Comparison of ENCODE assay signal across 15 mouse cellular contexts in the genomic region with DNA sequence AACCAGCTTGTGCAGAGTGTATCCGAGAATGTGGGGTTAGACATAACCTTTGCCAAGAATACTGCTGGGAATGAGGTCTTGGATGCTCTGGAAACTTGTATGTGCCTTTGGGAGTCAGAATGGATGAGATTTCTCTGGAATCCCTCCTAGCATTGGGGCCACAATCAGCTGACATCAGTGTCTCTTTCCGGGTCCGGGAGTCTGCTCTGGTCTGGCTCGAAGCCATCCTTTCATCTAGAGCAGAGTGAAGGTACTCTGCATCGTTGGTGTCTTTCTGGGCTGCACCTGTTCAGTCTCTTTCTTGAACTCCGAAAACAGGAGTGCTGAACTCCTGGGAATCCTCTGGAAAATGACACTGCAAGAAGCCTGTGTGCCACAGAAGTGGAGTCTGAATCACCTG. TPM values are rescaled to one million over a fixed set of nuclear protein-coding genes. Genes with fewer than 3 reads are reported as not detected.
DNase-seq lines count a peak whose midpoint lies in the region; ATAC-seq and TF ChIP-seq lines count a peak whose summit lies in the region.
"Had no signal": no experiment of that assay in that cellular context is flagged by ENCODE, and none has a peak within 500 bp of the region (broad histone marks: within the 10 kb centered on the region; RNA-seq: fewer than 3 reads in every experiment).

No protein-coding gene starts in this region.

- H3K4me1 ChIP-seq in hindbrain, embryonic 16.5 days (ENCODE audit: control insufficient read depth, insufficient read depth, low read depth, low read length) = peaks cover 10% of the 10 kb centered on the region
- H3K4me1 ChIP-seq in hindbrain, embryonic 10.5 days (replicated peaks) = peaks cover 13% of the 10 kb centered on the region
- H3K4me1 ChIP-seq in limb, embryonic 13.5 days = peaks cover 14% of the 10 kb centered on the region
- H3K4me1 ChIP-seq in limb, embryonic 10.5 days = peaks cover 14% of the 10 kb centered on the region

- DNase-seq in heart, adult 11 months = peak; percentile 84
- DNase-seq in heart, postnatal 14 days = no peak
- DNase-seq in hindbrain, embryonic 10.5 days (ENCODE audit: low spot score) = no peak
- no peak for DNase-seq in limb, embryonic 10.5 days (ENCODE audit: low spot score)
- no peak for DNase-seq in spleen, postnatal 4 days (ENCODE audit: low spot score in 2 of 2)
- DNase-seq: cerebellum, adult 2 months; layer of hippocampus, adult 9-11 months; liver; lung, adult 18-20 months had no signal

- no peak overlapping the region for H3K4me3 ChIP-seq in hindbrain, embryonic 16.5 days (ENCODE audit: low read length)
- no peak overlapping the region for H3K4me3 ChIP-seq in hindbrain, embryonic 10.5 days
- no peak overlapping the region for H3K4me3 ChIP-seq in limb, embryonic 13.5 days
- no peak overlapping the region for H3K4me3 ChIP-seq in limb, embryonic 10.5 days
- H3K4me3 ChIP-seq in myocyte = peak overlapping the region; percentile 42
- H3K4me3 ChIP-seq: megakaryocyte, embryonic 14.5 days had no signal

- no peak overlapping the region for H3K9ac ChIP-seq in hindbrain, embryonic 16.5 days (ENCODE audit: low read depth, low read length)
- no peak overlapping the region for H3K9ac ChIP-seq in limb, embryonic 13.5 days
- H3K9ac ChIP-seq: embryonic facial prominence, embryonic 12.5 days had no signal

- no peaks in the 10 kb centered on the region for H3K36me3 ChIP-seq in hindbrain, embryonic 16.5 days (ENCODE audit: control insufficient read depth, insufficient read depth, low read length)
- no peaks in the 10 kb centered on the region for H3K36me3 ChIP-seq in hindbrain, embryonic 10.5 days
- H3K36me3 ChIP-seq in limb, embryonic 13.5 days = no peaks in the 10 kb centered on the region
- no peaks in the 10 kb centered on the region for H3K36me3 ChIP-seq in limb, embryonic 10.5 days
- no peaks in the 10 kb centered on the region for H3K36me3 ChIP-seq in myocyte (ENCODE audit: control insufficient read depth, insufficient read depth)
- H3K36me3 ChIP-seq: embryonic facial prominence, embryonic 12.5 days had no signal

- peaks cover 19% of the 10 kb centered on the region for H3K27me3 ChIP-seq in hindbrain, embryonic 16.5 days (replicated peaks; ENCODE audit: control insufficient read depth, insufficient read depth, low read length)
- peaks cover 61% of the 10 kb centered on the region for H3K27me3 ChIP-seq in hindbrain, embryonic 10.5 days (ENCODE audit: insufficient read depth, poor library complexity, severe bottlenecking)
- H3K27me3 ChIP-seq in limb, embryonic 13.5 days = peaks cover 22% of the 10 kb centered on the region
- H3K27me3 ChIP-seq in limb, embryonic 10.5 days (ENCODE audit: low read depth, poor library complexity, severe bottlenecking) = peaks cover 55% of the 10 kb centered on the region
- no peaks in the 10 kb centered on the region for H3K27me3 ChIP-seq in myocyte (ENCODE audit: control insufficient read depth, insufficient read depth, insufficient read length)

- no peaks in the 10 kb centered on the region for H3K79me2 ChIP-seq in myocyte (ENCODE audit: control insufficient read depth, insufficient read depth)

- WGBS in hindbrain, embryonic 16.5 days = 70% methylated on average over 6 of the region's 6 CpGs
- 80% methylated on average over 6 of the region's 6 CpGs for WGBS in hindbrain, embryonic 10.5 days
- 57% methylated on average over 6 of the region's 6 CpGs for WGBS in limb, embryonic 13.5 days
- 76% methylated on average over 6 of the region's 6 CpGs for WGBS in limb, embryonic 10.5 days

- no peak overlapping the region for H3ac ChIP-seq in myocyte (ENCODE audit: control insufficient read depth, insufficient read length)

- H3K27ac ChIP-seq in hindbrain, embryonic 16.5 days (ENCODE audit: low read depth, low read length) = no peak overlapping the region
- H3K27ac ChIP-seq in hindbrain, embryonic 10.5 days = no peak overlapping the region
- H3K27ac ChIP-seq in limb, embryonic 13.5 days = no peak overlapping the region
- H3K27ac ChIP-seq in limb, embryonic 10.5 days = no peak overlapping the region
- H3K27ac ChIP-seq: embryonic facial prominence, embryonic 12.5 days had no signal

- H3K9me3 ChIP-seq in hindbrain, embryonic 16.5 days (ENCODE audit: control insufficient read depth, low read length) = no peaks in the 10 kb centered on the region
- H3K9me3 ChIP-seq in hindbrain, embryonic 10.5 days = no peaks in the 10 kb centered on the region
- H3K9me3 ChIP-seq in limb, embryonic 13.5 days = no peaks in the 10 kb centered on the region
- H3K9me3 ChIP-seq in limb, embryonic 10.5 days (replicated peaks) = no peaks in the 10 kb centered on the region
- H3K9me3 ChIP-seq: embryonic facial prominence, embryonic 12.5 days had no signal

- peak overlapping the region; percentile 22; the same call in 1 of the 2 replicates for H3K4me2 ChIP-seq in hindbrain, embryonic 16.5 days (ENCODE audit: low read length)
- peak overlapping the region; percentile 98 for H3K4me2 ChIP-seq in limb, embryonic 13.5 days (replicated peaks)
- peak overlapping the region; percentile 91 for H3K4me2 ChIP-seq in myocyte (ENCODE audit: low read depth)

- ATAC-seq in hindbrain, embryonic 16.5 days = no peak
- ATAC-seq in limb, embryonic 13.5 days (ENCODE audit: low FRiP score, low read depth) = no peak
- ATAC-seq: inflammation-experienced regulatory T-cells, adult 6 months had no signal

- intact Hi-C loops in heart, postnatal 14 days (cut with DNase I) = loop anchor here (2.0 to 10.0 kb wide), 2 partner anchors 31 to 219 kb away; no protein-coding TSS in a partner anchor

- TF ChIP-seq POLR2A in myocyte (IDR thresholded peaks at IDR 0.05; ENCODE audit: insufficient read length, low read depth) = no peak

TF ChIP-seq in myocyte, 11 proteins besides CTCF, POLR2A, EP300 and RAD21:
- TF ChIP-seq E2F4 (IDR thresholded peaks at IDR 0.05; ENCODE audit: insufficient read depth) (no peak), TCF12 (IDR thresholded peaks at IDR 0.05; ENCODE audit: insufficient read depth, poor library complexity, severe bottlenecking) (no peak), CEBPB (IDR thresholded peaks at IDR 0.05; ENCODE audit: insufficient read depth, poor library complexity, severe bottlenecking) (no peak), REST (IDR thresholded peaks at IDR 0.05; ENCODE audit: insufficient read depth, insufficient read length) (no peak), MYOD1 (IDR thresholded peaks at IDR 0.05; ENCODE audit: control insufficient read depth in 1 of 3, insufficient read length in 2 of 3, low read depth in 2 of 3) (no peak), MYOG (IDR thresholded peaks at IDR 0.05; ENCODE audit: control insufficient read depth in 1 of 3, insufficient read depth in 1 of 3, insufficient read length in 2 of 3, low read depth in 2 of 3) (no peak), TCF3 (IDR thresholded peaks at IDR 0.05; ENCODE audit: insufficient read length, low read depth) (no peak), SRF (IDR thresholded peaks at IDR 0.05; ENCODE audit: control insufficient read depth, insufficient read length, low read depth) (no peak), POLR2AphosphoS2 (IDR thresholded peaks at IDR 0.05; ENCODE audit: insufficient read length, low read depth) (no peak), USF1 (IDR thresholded peaks at IDR 0.05; ENCODE audit: low read depth) (no peak), MAX (IDR thresholded peaks at IDR 0.05; ENCODE audit: low read depth) (no peak)

RNA-seq across cellular contexts. Expression of gene Arhgef3, which starts 1.3 kb away (rescaled TPM):
- total RNA-seq in heart, postnatal 14 days (2021) = 10 to 100 TPM; 30.6 to 32.1 TPM
- 16.0 and 18.4 TPM in 2 replicates for polyA plus RNA-seq in hindbrain, embryonic 16.5 days (2015; fragmentation: Nextera tagmentation; extraction: Ambion mirVana)
- polyA plus RNA-seq in hindbrain, embryonic 10.5 days (2016; fragmentation: Nextera tagmentation; extraction: Ambion mirVana) = 2.5 and 3.6 TPM in 2 replicates
- polyA plus RNA-seq in limb, embryonic 13.5 days (2015; fragmentation: Nextera tagmentation; extraction: Ambion mirVana) = 22.3 and 24.1 TPM in 2 replicates
- polyA plus RNA-seq in limb, embryonic 10.5 days (2016; fragmentation: Nextera tagmentation; extraction: Ambion mirVana) = 4.4 and 8.4 TPM in 2 replicates
- polyA plus RNA-seq in myocyte (2012; fragmentation: generic; extraction: Trizol) = 6.6 TPM

Comparison
In these comparisons a context has a peak if more than half of its experiments do, and no peak if none do; other contexts are left out.
1. H3K4me2 ChIP-seq: peak in every context shown above with its lines; median percentile 98 in limb, embryonic 13.5 days; 91 in myocyte; 22 in hindbrain, embryonic 16.5 days.